In genomic region chr1:64445919-64446318, GRCm38 (mm10) we compare ENCODE assay signal across 8 mouse cellular contexts.
DNase-seq lines count a peak whose midpoint lies in the region; ATAC-seq and TF ChIP-seq lines count a peak whose summit lies in the region.

No protein-coding gene starts in this region.

- peak; percentile 78 for ATAC-seq in intestine, embryonic 14.5 days (replicated peaks; ENCODE audit: low FRiP score, low TSS enrichment, low read depth)
- peak; percentile 71 for ATAC-seq in megakaryocyte-erythroid progenitor cell, adult 5-6 weeks (replicated peaks; ENCODE audit: low FRiP score, low TSS enrichment, poor library complexity, severe bottlenecking)
- ATAC-seq in erythroblast, adult 5-6 weeks (replicated peaks; ENCODE audit: low FRiP score, poor library complexity, severe bottlenecking), result no peak

- H3K9me3 ChIP-seq in intestine, embryonic 14.5 days (ENCODE audit: control insufficient read depth, low read length), result no peaks in the 10 kb centered on the region

- H3K4me1 ChIP-seq in cortical plate, adult 2 months (ENCODE audit: control insufficient read depth, insufficient read depth, low read length), result peaks cover 1% of the 10 kb centered on the region; the same call in 1 of the 2 replicates
- H3K4me1 ChIP-seq in intestine, embryonic 14.5 days (replicated peaks; ENCODE audit: control insufficient read depth, insufficient read depth, low read length), result 0 out of 2 replicates have a peak, but pooled peaks cover 3% of the 10 kb centered on the region

- H3K4me2 ChIP-seq in intestine, embryonic 14.5 days (ENCODE audit: low read length), result peak overlapping the region; percentile 7; the same call in 1 of the 2 replicates

- TF ChIP-seq CTCF in cortical plate, adult 2 months (IDR thresholded peaks at IDR 0.05; ENCODE audit: extremely low read depth, insufficient read depth, low read length), result peak; percentile 75

- H3K9ac ChIP-seq in intestine, embryonic 14.5 days (ENCODE audit: low read length), result no peak overlapping the region

- no peak for TF ChIP-seq POLR2A in cortical plate, adult 2 months (IDR thresholded peaks at IDR 0.05; ENCODE audit: extremely low read depth, insufficient read depth, low read length)

- intact Hi-C loops in gastrocnemius, postnatal 14 days (cut with DNase I; ENCODE audit: low total_unique reads), result loop anchor here (2.0 to 5.0 kb wide), 3 partner anchors 493 to 779 kb away; no protein-coding TSS in a partner anchor

- H3K36me3 ChIP-seq in intestine, embryonic 14.5 days (ENCODE audit: control insufficient read depth, insufficient read depth, low read length), result no peaks in the 10 kb centered on the region

- H3K27ac ChIP-seq in cortical plate, adult 2 months (ENCODE audit: insufficient read depth, low read length), result no peak overlapping the region
- no peak overlapping the region for H3K27ac ChIP-seq in intestine, embryonic 14.5 days (ENCODE audit: low read depth)

- no peak overlapping the region for H3K4me3 ChIP-seq in cortical plate, adult 2 months (ENCODE audit: insufficient read depth, low read length)
- no peak overlapping the region for H3K4me3 ChIP-seq in intestine, embryonic 14.5 days (ENCODE audit: low read depth, low read length)

- peak; percentile 57 for DNase-seq in adipocyte (ENCODE audit: low spot score)
- DNase-seq in gastrocnemius, postnatal 14 days, result peak; percentile 82
- peak; percentile 81 for DNase-seq in intestine, embryonic 14.5 days (ENCODE audit: low spot score)
- DNase-seq in left cerebral cortex, adult 9 months (ENCODE audit: low spot score in 2 of 2), result peak; percentile 65 to 91
- DNase-seq in right cerebral cortex, postnatal 25 days, result peak; percentile 82

- no peaks in the 10 kb centered on the region for H3K27me3 ChIP-seq in intestine, embryonic 14.5 days (replicated peaks; ENCODE audit: control insufficient read depth, insufficient read depth, low read length)

- WGBS in intestine, embryonic 14.5 days, result 6% methylated on average over 13 of the region's 13 CpGs
